Mouse (Mus musculus) embryonic facial prominence, embryonic 13.5 days (tissue): ENCODE results near the gene Hadha. TPM values are rescaled to one million over a fixed set of nuclear protein-coding genes. Genes with fewer than 3 reads are reported as not detected.

Experiments
- ATAC-seq: fragments of 200-750 bp; cut with Nextera tagmentation; 2 replicates; pipeline ENCODE4 v1.8.0; 2017; ENCODE audit warnings: low read depth; ENCODE audit not compliant: insufficient number of reproducible peaks, insufficient read depth, low FRiP score, low TSS enrichment
- H3K27ac ChIP-seq: fragments of 300-500 bp; sonication (generic); 2 replicates; pipeline ENCODE4 v1.5.1; 2015; ENCODE audit warnings: moderate library complexity, mild to moderate bottlenecking, inconsistent platforms
- H3K27me3 ChIP-seq: fragments of 300-500 bp; sonication (generic); 2 replicates; pipeline ENCODE4 v1.6.1; 2015; ENCODE audit warnings: mild to moderate bottlenecking, inconsistent platforms
- H3K36me3 ChIP-seq: fragments of 300-500 bp; sonication (generic); 2 replicates; pipeline ENCODE4 v1.6.1; 2015; ENCODE audit warnings: mild to moderate bottlenecking, inconsistent platforms
- H3K4me1 ChIP-seq: fragments of 300-500 bp; sonication (generic); 2 replicates; pipeline ENCODE4 v1.6.1; 2015; ENCODE audit warnings: inconsistent platforms
- H3K4me2 ChIP-seq: fragments of 300-500 bp; sonication (generic); 2 replicates; pipeline ENCODE4 v1.6.1; 2015; ENCODE audit warnings: moderate library complexity, mild to moderate bottlenecking, inconsistent platforms
- H3K4me3 ChIP-seq: fragments of 300-500 bp; sonication (generic); 2 replicates; pipeline ENCODE4 v1.5.1; 2015; ENCODE audit warnings: mild to moderate bottlenecking, inconsistent platforms
- H3K9ac ChIP-seq: fragments of 300-500 bp; sonication (generic); 2 replicates; pipeline ENCODE4 v1.6.1; 2015; ENCODE audit warnings: mild to moderate bottlenecking, inconsistent platforms
- H3K9me3 ChIP-seq: fragments of 300-500 bp; sonication (generic); 2 replicates; pipeline ENCODE4 v1.6.1; 2016; ENCODE audit warnings: inconsistent platforms
- WGBS: fragments of 180-500 bp; shearing (Covaris S2); methylation state at CpG from one replicate; pipeline ENCODE4 v1.1.7; 2015; ENCODE audit warnings: mixed read lengths; 5-methylcytosine and 5-hydroxymethylcytosine counted together
- polyA plus RNA-seq: library from polyadenylated mRNA; unstranded; fragments of >200 nt; fragmentation: Nextera tagmentation; extraction: Ambion mirVana; gene quantifications from 2 replicates; pipeline ENCODE4 v1.2.1, GENCODE M21; 2015

Gene Hadha
- polyA plus RNA-seq = 119 and 133 TPM in 2 replicates

GRCm38 (mm10) chr5:30154474-30155394, at the start of gene Hadha, which contains the start of gene Hadhb:
Gene Hadha (minus strand): TSS chr5:30155162.
Gene Hadhb (plus strand): TSS chr5:30155248.
- peak within 1 kb of the TSS; percentile 90 for H3K27ac ChIP-seq
- no peaks in the 10 kb centered on the region for H3K9me3 ChIP-seq
- under 1% methylated on average over 53 of the region's 53 CpGs for WGBS
- H3K4me1 ChIP-seq = peaks cover 16% of the 10 kb centered on the region
- H3K36me3 ChIP-seq = no peaks in the 10 kb centered on the region
- H3K4me2 ChIP-seq = peak within 1 kb of the TSS; percentile 74
- H3K27me3 ChIP-seq = no peaks in the 10 kb centered on the region
- peak; percentile 79 for ATAC-seq
- peak within 1 kb of the TSS; percentile 98 for H3K4me3 ChIP-seq
- H3K9ac ChIP-seq = peak within 1 kb of the TSS; percentile 89

- Histone ChIP-seq H3K4me1 (no peaks in the 10 kb centered on the region), H3K9ac (no peak overlapping the region), H3K27me3 (no peaks in the 10 kb centered on the region), H3K4me2 (no peak overlapping the region), H3K27ac (no peak overlapping the region), H3K36me3 (no peaks in the 10 kb centered on the region), H3K9me3 (no peaks in the 10 kb centered on the region), H3K4me3 (no peak overlapping the region)
- no peak for ATAC-seq
- WGBS = 50% methylated on average over 1 of the region's 1 CpGs
Observed at GRCm38 (mm10) chr5:30204441-30204840, 49.5 kb upstream of the Hadha start.

- Histone ChIP-seq H3K4me3 (no peak overlapping the region), H3K9me3 (no peaks in the 10 kb centered on the region), H3K4me2 (no peak overlapping the region), H3K36me3 (no peaks in the 10 kb centered on the region), H3K27ac (no peak overlapping the region), H3K4me1 (no peaks in the 10 kb centered on the region), H3K9ac (no peak overlapping the region), H3K27me3 (no peaks in the 10 kb centered on the region)
- 80% methylated on average over 10 of the region's 10 CpGs for WGBS
- no peak for ATAC-seq
Observed at GRCm38 (mm10) chr5:30203216-30203885, 48.4 kb upstream of the Hadha start.

GRCm38 (mm10) chr5:30202221-30202620, 47.3 kb upstream of the Hadha start:
- no peaks in the 10 kb centered on the region for H3K36me3 ChIP-seq
- H3K27me3 ChIP-seq = no peaks in the 10 kb centered on the region
- H3K4me2 ChIP-seq = no peak overlapping the region
- no peak overlapping the region for H3K27ac ChIP-seq
- no peak for ATAC-seq
- H3K4me1 ChIP-seq = no peaks in the 10 kb centered on the region
- H3K9ac ChIP-seq = no peak overlapping the region
- 86% methylated on average over 7 of the region's 7 CpGs for WGBS
- H3K9me3 ChIP-seq = no peaks in the 10 kb centered on the region
- H3K4me3 ChIP-seq = no peak overlapping the region

- no peak overlapping the region for H3K27ac ChIP-seq
- no peaks in the 10 kb centered on the region for H3K4me1 ChIP-seq
- 46% methylated on average over 5 of the region's 5 CpGs for WGBS
- H3K4me2 ChIP-seq = no peak overlapping the region
- ATAC-seq = no peak
- no peak overlapping the region for H3K4me3 ChIP-seq
- no peaks in the 10 kb centered on the region for H3K9me3 ChIP-seq
- H3K36me3 ChIP-seq = no peaks in the 10 kb centered on the region
- no peaks in the 10 kb centered on the region for H3K27me3 ChIP-seq
- no peak overlapping the region for H3K9ac ChIP-seq
Observed at GRCm38 (mm10) chr5:30201521-30201920, 46.6 kb upstream of the Hadha start.

GRCm38 (mm10) chr5:30198257-30198656, 43.3 kb upstream of the Hadha start:
- Histone ChIP-seq H3K36me3 (no peaks in the 10 kb centered on the region), H3K4me1 (no peaks in the 10 kb centered on the region), H3K27me3 (no peaks in the 10 kb centered on the region), H3K4me2 (no peak overlapping the region), H3K4me3 (no peak overlapping the region), H3K27ac (no peak overlapping the region), H3K9me3 (no peaks in the 10 kb centered on the region), H3K9ac (no peak overlapping the region)
- ATAC-seq = no peak
- 83% methylated on average over 7 of the region's 7 CpGs for WGBS

- ATAC-seq = no peak
- Histone ChIP-seq H3K9me3 (no peaks in the 10 kb centered on the region), H3K9ac (no peak overlapping the region), H3K36me3 (no peaks in the 10 kb centered on the region), H3K4me3 (no peak overlapping the region), H3K4me1 (no peaks in the 10 kb centered on the region), H3K4me2 (no peak overlapping the region), H3K27me3 (no peaks in the 10 kb centered on the region), H3K27ac (no peak overlapping the region)
- WGBS = 92% methylated on average over 5 of the region's 5 CpGs
Observed at GRCm38 (mm10) chr5:30195340-30195739, 40.4 kb upstream of the Hadha start.

GRCm38 (mm10) chr5:30192452-30192851, 37.5 kb upstream of the Hadha start:
- Histone ChIP-seq H3K9me3 (no peaks in the 10 kb centered on the region), H3K4me1 (no peaks in the 10 kb centered on the region), H3K27ac (no peak overlapping the region), H3K27me3 (no peaks in the 10 kb centered on the region), H3K36me3 (peaks cover 10% of the 10 kb centered on the region), H3K4me2 (no peak overlapping the region), H3K9ac (no peak overlapping the region), H3K4me3 (no peak overlapping the region)
- no peak for ATAC-seq
- WGBS = 88% methylated on average over 1 of the region's 1 CpGs

GRCm38 (mm10) chr5:30187687-30188485, 32.9 kb upstream of the Hadha start:
- Histone ChIP-seq H3K4me1 (no peaks in the 10 kb centered on the region), H3K9ac (no peak overlapping the region), H3K36me3 (peaks cover 40% of the 10 kb centered on the region), H3K27ac (no peak overlapping the region), H3K4me3 (no peak overlapping the region), H3K9me3 (no peaks in the 10 kb centered on the region), H3K27me3 (no peaks in the 10 kb centered on the region), H3K4me2 (no peak overlapping the region)
- WGBS = 93% methylated on average over 12 of the region's 12 CpGs
- no peak for ATAC-seq

- ATAC-seq = no peak
- WGBS = 26% methylated on average over 4 of the region's 4 CpGs
Observed at GRCm38 (mm10) chr5:30175811-30176210, 20.8 kb upstream of the Hadha start.

GRCm38 (mm10) chr5:30172931-30173692, 18.1 kb upstream of the Hadha start:
- WGBS = 41% methylated on average over 20 of the region's 20 CpGs
- no peak overlapping the region for H3K9ac ChIP-seq
- H3K36me3 ChIP-seq = peaks cover 71% of the 10 kb centered on the region
- no peaks in the 10 kb centered on the region for H3K27me3 ChIP-seq
- peak overlapping the region; percentile 48; the same call in 1 of the 2 replicates for H3K27ac ChIP-seq
- ATAC-seq = no peak
- H3K4me1 ChIP-seq = peaks cover 13% of the 10 kb centered on the region
- H3K9me3 ChIP-seq = no peaks in the 10 kb centered on the region
- no peak overlapping the region for H3K4me3 ChIP-seq
- H3K4me2 ChIP-seq = no peak overlapping the region

More at GRCm38 (mm10) chr5:30175811-30176210, 20.8 kb upstream of the Hadha start:
- Histone ChIP-seq H3K9ac (no peak overlapping the region), H3K27ac (no peak overlapping the region), H3K9me3 (no peaks in the 10 kb centered on the region), H3K36me3 (peaks cover 70% of the 10 kb centered on the region), H3K4me3 (no peak overlapping the region), H3K4me1 (peaks cover 13% of the 10 kb centered on the region), H3K4me2 (no peak overlapping the region), H3K27me3 (no peaks in the 10 kb centered on the region)
